Mouse (Mus musculus): ENCODE data around the gene Spert.

DNA sequence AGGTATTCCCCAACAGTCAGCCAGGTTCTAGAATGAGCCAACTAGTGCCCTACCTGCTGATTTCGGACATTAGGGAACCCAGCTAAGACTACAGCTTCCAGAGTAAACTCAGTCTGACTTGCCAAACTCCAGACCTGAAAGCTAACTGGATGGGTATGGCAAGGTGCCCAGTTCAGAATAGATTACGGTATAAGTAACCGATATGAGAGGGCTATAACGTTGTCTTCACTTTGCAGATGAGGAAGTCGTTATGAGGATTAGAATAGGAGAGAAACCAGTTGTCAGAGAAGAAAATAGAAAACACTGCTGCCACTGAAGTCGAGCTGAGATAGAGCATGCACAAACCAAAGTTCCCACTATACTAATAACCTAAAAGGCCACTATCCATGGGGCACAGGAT is 13.9 kb downstream of the Spert start:
- no peak for TF ChIP-seq CTCF (IDR thresholded peaks at IDR 0.05; ENCODE audit: low read depth)
- no peak for TF ChIP-seq EP300 (IDR thresholded peaks at IDR 0.05; ENCODE audit: low read depth)
